Mouse (Mus musculus): ENCODE results near the gene Ralgapa1. TPM values are rescaled to one million over a fixed set of nuclear protein-coding genes. Genes with fewer than 3 reads are reported as not detected.
"Not testable (repeated sequence)": the region's sequence is repeated elsewhere in the genome, so short reads cannot be mapped to it uniquely, and the experiment has no call there.

The Ralgapa1 gene
- total RNA-seq, 4 experiments from 2014 or later, result 98.5 to 138 (median 121) TPM

- no peak for DNase-seq (ENCODE audit: low spot score in 2 of 2)
Observed at GRCm38 (mm10) chr12:55599639-55600502, 221.1 kb downstream of the Ralgapa1 start.

- DNase-seq (ENCODE audit: low spot score in 2 of 2), result no peak
Observed at GRCm38 (mm10) chr12:55598887-55599561, 221.9 kb downstream of the Ralgapa1 start, which contains the start of gene Insm2. TSS of gene Insm2 (plus strand) at chr12:55599427.

GRCm38 (mm10) chr12:55598537-55598886 is 222.5 kb downstream of the Ralgapa1 start:
- DNase-seq (ENCODE audit: low spot score in 2 of 2), result no peak

- DNase-seq (ENCODE audit: low spot score in 2 of 2), result not testable (repeated sequence)
Observed at GRCm38 (mm10) chr12:55586936-55587335, 234.0 kb downstream of the Ralgapa1 start.

GRCm38 (mm10) chr12:55573794-55574193 is 247.2 kb downstream of the Ralgapa1 start:
- no peak for DNase-seq (ENCODE audit: low spot score in 2 of 2)

- DNase-seq (ENCODE audit: low spot score in 2 of 2), result no peak
Observed at GRCm38 (mm10) chr12:55573089-55573488, 247.9 kb downstream of the Ralgapa1 start.

- no peak for DNase-seq (ENCODE audit: low spot score in 2 of 2)
Observed at GRCm38 (mm10) chr12:55571661-55572060, 249.3 kb downstream of the Ralgapa1 start.

GRCm38 (mm10) chr12:55571181-55571580 is 249.8 kb downstream of the Ralgapa1 start:
- no peak for DNase-seq (ENCODE audit: low spot score in 2 of 2)

GRCm38 (mm10) chr12:55570646-55571045 is 250.3 kb downstream of the Ralgapa1 start:
- no peak for DNase-seq (ENCODE audit: low spot score in 2 of 2)

- DNase-seq (ENCODE audit: low spot score in 2 of 2), result no peak
Observed at GRCm38 (mm10) chr12:55569676-55570075, 251.3 kb downstream of the Ralgapa1 start.

GRCm38 (mm10) chr12:55568466-55568865 is 252.5 kb downstream of the Ralgapa1 start:
- DNase-seq (ENCODE audit: low spot score in 2 of 2), result no peak

GRCm38 (mm10) chr12:55566837-55567236 is 254.1 kb downstream of the Ralgapa1 start:
- no peak for DNase-seq (ENCODE audit: low spot score in 2 of 2)

GRCm38 (mm10) chr12:55565867-55566266 is 255.1 kb downstream of the Ralgapa1 start:
- no peak for DNase-seq (ENCODE audit: low spot score in 2 of 2)

- DNase-seq (ENCODE audit: low spot score in 2 of 2), result no peak
Observed at GRCm38 (mm10) chr12:55565206-55565605, 255.8 kb downstream of the Ralgapa1 start, which contains the start of gene Aldoart2. TSS of gene Aldoart2 (plus strand) at chr12:55565239.

GRCm38 (mm10) chr12:55564187-55564963 is 256.6 kb downstream of the Ralgapa1 start:
- no peak for DNase-seq (ENCODE audit: low spot score in 2 of 2)

GRCm38 (mm10) chr12:55563742-55564141 is 257.2 kb downstream of the Ralgapa1 start:
- DNase-seq (ENCODE audit: low spot score in 2 of 2), result no peak

- DNase-seq (ENCODE audit: low spot score in 2 of 2), result no peak
Observed at GRCm38 (mm10) chr12:55560025-55560690, 260.8 kb downstream of the Ralgapa1 start.

GRCm38 (mm10) chr12:55559184-55559855 is 261.6 kb downstream of the Ralgapa1 start:
- DNase-seq (ENCODE audit: low spot score in 2 of 2), result no peak

GRCm38 (mm10) chr12:55557866-55558265 is 263.1 kb downstream of the Ralgapa1 start:
- DNase-seq (ENCODE audit: low spot score in 2 of 2), result no peak

- not testable (repeated sequence) for DNase-seq (ENCODE audit: low spot score in 2 of 2)
Observed at GRCm38 (mm10) chr12:55554901-55555300, 266.1 kb downstream of the Ralgapa1 start.

All from layer of hippocampus, adult 8-10 months (tissue).